Mouse (Mus musculus) lung, adult 18-20 months (tissue): ENCODE measurements around the gene Mgarp.

ENCODE experiments used
- DNase-seq, 2 experiments: peaks; one replicate each; pipeline ENCODE4 v3.0.0; 2022; ENCODE audit warnings: mixed read lengths in 2 of 2

Gene Mgarp

DNA sequence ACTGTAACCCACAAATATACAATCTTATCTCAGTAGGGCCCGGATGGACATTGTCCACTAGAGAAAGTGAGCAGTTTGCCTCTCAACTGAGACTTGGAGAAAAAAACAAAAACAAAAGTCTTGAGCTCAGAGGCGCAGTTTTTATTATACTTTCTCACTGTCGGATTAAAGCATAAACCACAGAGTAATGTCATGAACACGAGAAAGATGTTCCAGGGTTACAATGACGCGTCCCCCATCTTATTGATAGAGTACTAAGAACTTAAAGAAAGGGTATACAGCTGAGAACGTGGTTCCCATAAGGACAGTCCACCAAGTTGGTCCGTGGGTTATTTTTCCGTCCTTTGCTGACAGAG is 57.2 kb downstream of the Mgarp start:
- DNase-seq: no peak
